Mouse (Mus musculus) urinary bladder, postnatal 14 days (tissue): ENCODE results near the gene Rpl6.

Source experiments
- DNase-seq: peaks from one replicate; pipeline ENCODE4 v3.0.0; 2021; ENCODE audit warnings: low spot score

Gene Rpl6

GRCm38 (mm10) chr5:121204132-121205089, at the start of gene Rpl6:
Gene Rpl6 (plus strand): TSS chr5:121204481.
- DNase-seq: peak; percentile 77

GRCm38 (mm10) chr5:121156121-121156520, 48.2 kb upstream of the Rpl6 start:
- no peak for DNase-seq

GRCm38 (mm10) chr5:121157017-121157416, 47.3 kb upstream of the Rpl6 start:
- no peak for DNase-seq

- DNase-seq: no peak
These were observed 46.8 kb upstream of the Rpl6 start for GRCm38 (mm10) chr5:121157489-121157888.

- no peak for DNase-seq
These were observed 45.3 kb upstream of the Rpl6 start for GRCm38 (mm10) chr5:121158966-121159365.

GRCm38 (mm10) chr5:121162285-121162684, 42.0 kb upstream of the Rpl6 start:
- DNase-seq: no peak

- no peak for DNase-seq
These were observed 41.4 kb upstream of the Rpl6 start for GRCm38 (mm10) chr5:121162923-121163322.

GRCm38 (mm10) chr5:121166884-121167283, 37.4 kb upstream of the Rpl6 start:
- no peak for DNase-seq

- DNase-seq: no peak
These were observed 34.7 kb upstream of the Rpl6 start for GRCm38 (mm10) chr5:121169588-121169987.

- no peak for DNase-seq
These were observed 31.4 kb upstream of the Rpl6 start for GRCm38 (mm10) chr5:121172835-121173234.

GRCm38 (mm10) chr5:121179077-121179857, 25.0 kb upstream of the Rpl6 start:
- no peak for DNase-seq

- DNase-seq: no peak
These were observed 21.0 kb upstream of the Rpl6 start for GRCm38 (mm10) chr5:121183269-121183668.

- DNase-seq: no peak
These were observed 19.9 kb upstream of the Rpl6 start for GRCm38 (mm10) chr5:121184375-121184774.

GRCm38 (mm10) chr5:121184945-121185551, 19.2 kb upstream of the Rpl6 start:
- no peak for DNase-seq

GRCm38 (mm10) chr5:121187580-121188001, 16.7 kb upstream of the Rpl6 start:
- DNase-seq: no peak

- DNase-seq: no peak
These were observed 16.0 kb upstream of the Rpl6 start for GRCm38 (mm10) chr5:121188265-121188664.

GRCm38 (mm10) chr5:121189182-121189581, 15.1 kb upstream of the Rpl6 start:
- DNase-seq: no peak

GRCm38 (mm10) chr5:121190210-121190835, 14.0 kb upstream of the Rpl6 start:
- no peak for DNase-seq

- DNase-seq: peak; percentile 85
These were observed 13.3 kb upstream of the Rpl6 start, which contains the start of gene Ptpn11 for GRCm38 (mm10) chr5:121190836-121191583. Gene Ptpn11 (minus strand): TSS chr5:121191397.

GRCm38 (mm10) chr5:121191584-121191906, 12.7 kb upstream of the Rpl6 start:
- DNase-seq: no peak

GRCm38 (mm10) chr5:121194173-121194572, 10.1 kb upstream of the Rpl6 start:
- DNase-seq: no peak
